Mouse (Mus musculus) spleen, adult 2 months (tissue): Measurements from ENCODE around the gene Eif1b.

Experiments
- CTCF ChIP-seq: fragments of 200-500 bp; IDR thresholded peaks from 2 replicates; pipeline ENCODE4 v1.5.1; 2011; ENCODE audit warnings: mild to moderate bottlenecking, inconsistent platforms; ENCODE audit not compliant: insufficient read depth, insufficient read length, insufficient replicate concordance; ENCODE audit errors: extremely low read depth
- POLR2A ChIP-seq: fragments of 200-500 bp; IDR thresholded peaks from 2 replicates; pipeline ENCODE4 v1.6.1; 2011; ENCODE audit warnings: low read depth, low read length, inconsistent platforms

DNA sequence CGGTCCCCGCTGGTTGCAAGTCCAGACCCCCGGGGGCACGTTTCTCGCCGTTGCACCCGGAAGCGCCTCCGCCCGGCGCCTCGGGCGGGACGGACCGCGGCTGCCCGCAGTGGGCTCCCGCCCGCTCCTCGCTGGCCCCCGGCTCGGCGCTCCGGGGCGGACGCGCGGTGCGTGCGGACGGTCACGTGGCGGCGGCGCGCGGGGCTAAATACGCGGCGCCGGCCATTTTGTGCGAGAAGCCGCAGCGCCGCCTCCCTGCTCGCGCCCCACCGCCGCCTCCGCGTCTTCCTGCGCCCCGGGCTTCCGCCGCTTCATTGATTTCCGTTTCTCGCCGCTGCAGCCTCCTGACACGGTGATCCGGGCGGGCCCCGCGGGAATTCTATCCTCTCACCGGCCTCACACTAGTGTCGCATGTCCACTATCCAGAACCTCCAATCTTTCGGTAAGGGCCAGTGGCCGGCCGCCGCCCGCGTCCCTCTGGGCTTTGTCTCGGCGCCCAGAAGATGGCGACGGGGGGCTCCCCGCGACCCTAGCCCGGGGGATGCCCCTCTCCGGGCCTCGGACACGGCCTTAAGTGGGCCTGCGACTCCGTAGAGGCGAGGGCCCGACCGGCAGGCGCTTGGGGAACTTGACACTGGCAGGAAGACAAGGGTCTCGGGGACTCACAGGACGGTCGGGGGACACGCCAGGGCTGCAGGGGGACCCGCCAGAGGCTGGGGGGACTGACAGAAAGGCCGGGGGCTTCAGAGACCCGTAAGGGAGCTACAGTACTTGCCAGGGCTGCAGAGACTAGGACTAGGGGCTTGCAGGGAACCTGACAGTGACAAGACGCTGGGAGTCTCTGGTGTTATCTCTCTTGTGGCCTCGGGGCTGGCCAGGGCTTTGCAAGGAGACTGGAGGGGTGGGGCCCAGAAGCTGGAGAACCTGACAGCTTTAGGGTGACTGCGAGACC, 644 bp downstream of the Eif1b start:
- TF ChIP-seq CTCF (no peak), POLR2A (peak; percentile 25)
